Mouse (Mus musculus) embryonic facial prominence, embryonic 11.5 days (tissue): ENCODE measurements around the gene Tlr9. TPM values are rescaled to one million over a fixed set of nuclear protein-coding genes. Genes with fewer than 3 reads are reported as not detected.
A peak's percentile ranks its signal among the peaks of the same experiment; 100 is the strongest.

Experiments used
- ATAC-seq: fragments of 200-750 bp; cut with Nextera tagmentation; replicated peaks from 2 replicates; pipeline ENCODE4 v1.8.0; 2017; ENCODE audit warnings: low read depth; ENCODE audit not compliant: insufficient number of reproducible peaks, low FRiP score, low TSS enrichment
- DNase-seq: peaks from one replicate; pipeline ENCODE4 v3.0.0-alpha.2; 2015; ENCODE audit warnings: low spot score
- H3K27ac ChIP-seq: fragments of 300-500 bp; sonication (generic); replicated peaks from 2 replicates; pipeline ENCODE4 v1.5.1; 2014; ENCODE audit warnings: mild to moderate bottlenecking, low read depth, low read length, control low read depth
- H3K27me3 ChIP-seq: fragments of 300-500 bp; sonication (generic); 2 replicates; pipeline ENCODE4 v1.6.1; 2014; ENCODE audit warnings: mild to moderate bottlenecking, low read length, moderate library complexity, mixed read lengths; ENCODE audit not compliant: control insufficient read depth, insufficient read depth
- H3K36me3 ChIP-seq: fragments of 300-500 bp; sonication (generic); replicated peaks from 2 replicates; pipeline ENCODE4 v1.6.1; 2014; ENCODE audit warnings: low read depth, mild to moderate bottlenecking, low read length, moderate library complexity, mixed read lengths; ENCODE audit not compliant: control insufficient read depth, insufficient read depth
- H3K4me1 ChIP-seq: fragments of 300-500 bp; sonication (generic); 2 replicates; pipeline ENCODE4 v1.6.1; 2014; ENCODE audit warnings: low read length, mixed read lengths; ENCODE audit not compliant: control insufficient read depth, insufficient read depth
- H3K4me2 ChIP-seq: fragments of 300-500 bp; sonication (generic); 2 replicates; pipeline ENCODE4 v1.6.1; 2014; ENCODE audit warnings: low read depth, mild to moderate bottlenecking, control low read depth, low read length, moderate library complexity
- H3K4me3 ChIP-seq: fragments of 300-500 bp; sonication (generic); 2 replicates; pipeline ENCODE4 v1.5.1; 2014; ENCODE audit warnings: low read depth, low read length, control low read depth
- H3K9ac ChIP-seq: fragments of 300-500 bp; sonication (generic); replicated peaks from 2 replicates; pipeline ENCODE4 v1.6.1; 2014; ENCODE audit warnings: mild to moderate bottlenecking, control low read depth, low read length
- H3K9me3 ChIP-seq: fragments of 300-500 bp; sonication (generic); replicated peaks from 2 replicates; pipeline ENCODE4 v1.6.1; 2016; ENCODE audit warnings: mild to moderate bottlenecking, low read length, inconsistent platforms, mixed read lengths; ENCODE audit not compliant: control insufficient read depth
- WGBS: fragments of 180-500 bp; shearing (Covaris S2); extraction: QIAGEN DNeasy Blood & Tissue Kit; methylation state at CpG from one replicate; pipeline ENCODE4 v1.1.7; 2014; 5-methylcytosine and 5-hydroxymethylcytosine counted together
- polyA plus RNA-seq: library from polyadenylated mRNA; unstranded; fragments of >200 nt; fragmentation: Nextera tagmentation; extraction: Ambion mirVana; gene quantifications from 2 replicates; pipeline ENCODE4 v1.2.1, GENCODE M21; 2014

The Tlr9 gene
- polyA plus RNA-seq, 1 experiment from 2014 or later, result not detected

GRCm38 (mm10) chr9:106237878-106238277 is 15.5 kb downstream of the Tlr9 start:
- Histone ChIP-seq H3K4me1 (no peaks in the 10 kb centered on the region), H3K9me3 (no peaks in the 10 kb centered on the region), H3K4me3 (no peak overlapping the region), H3K27ac (no peak overlapping the region), H3K4me2 (no peak overlapping the region), H3K9ac (no peak overlapping the region), H3K27me3 (no peaks in the 10 kb centered on the region), H3K36me3 (peaks cover 12% of the 10 kb centered on the region)
- whole genome bisulfite sequencing, result 90% methylated on average over 10 of the region's 10 CpGs
- ATAC-seq (no peak), DNase-seq (no peak)

DNA sequence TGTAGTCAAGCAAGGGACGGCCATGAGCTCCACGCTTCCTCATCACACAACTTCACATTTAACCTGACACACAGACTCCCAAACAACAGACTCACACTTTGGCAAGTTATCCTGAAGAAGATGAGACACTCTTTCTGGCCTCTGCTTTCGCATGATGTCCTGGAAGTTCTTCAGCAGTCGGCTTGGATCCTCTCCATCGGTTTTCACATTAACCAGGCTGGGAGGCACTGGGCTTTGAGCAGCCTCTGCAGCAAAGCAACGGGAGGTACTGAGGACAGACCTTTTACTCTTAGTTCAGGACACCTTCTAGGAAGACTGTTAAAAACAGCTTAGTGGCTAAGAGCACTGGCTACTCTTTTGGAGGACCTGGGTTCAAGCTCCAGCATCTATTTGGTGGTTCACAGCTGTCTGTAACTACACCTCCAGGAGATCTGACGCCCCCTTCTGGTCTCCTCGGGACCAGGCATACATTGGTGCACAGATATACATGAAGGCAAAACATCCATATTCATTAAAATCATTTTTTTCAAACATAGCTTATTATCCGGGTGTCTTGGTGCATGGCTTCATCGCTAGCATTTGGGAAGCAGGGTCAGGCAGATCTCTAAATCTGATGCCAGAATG is 19.3 kb downstream of the Tlr9 start:
- no peak overlapping the region for H3K27ac ChIP-seq
- H3K9me3 ChIP-seq, result no peaks in the 10 kb centered on the region
- H3K4me3 ChIP-seq, result no peak overlapping the region
- H3K9ac ChIP-seq, result no peak overlapping the region
- DNase-seq, result no peak
- no peak overlapping the region for H3K4me2 ChIP-seq
- H3K36me3 ChIP-seq, result peaks cover 14% of the 10 kb centered on the region
- no peaks in the 10 kb centered on the region for H3K4me1 ChIP-seq
- ATAC-seq, result no peak
- no peaks in the 10 kb centered on the region for H3K27me3 ChIP-seq
- WGBS, result 90% methylated on average over 10 of the region's 10 CpGs

DNA sequence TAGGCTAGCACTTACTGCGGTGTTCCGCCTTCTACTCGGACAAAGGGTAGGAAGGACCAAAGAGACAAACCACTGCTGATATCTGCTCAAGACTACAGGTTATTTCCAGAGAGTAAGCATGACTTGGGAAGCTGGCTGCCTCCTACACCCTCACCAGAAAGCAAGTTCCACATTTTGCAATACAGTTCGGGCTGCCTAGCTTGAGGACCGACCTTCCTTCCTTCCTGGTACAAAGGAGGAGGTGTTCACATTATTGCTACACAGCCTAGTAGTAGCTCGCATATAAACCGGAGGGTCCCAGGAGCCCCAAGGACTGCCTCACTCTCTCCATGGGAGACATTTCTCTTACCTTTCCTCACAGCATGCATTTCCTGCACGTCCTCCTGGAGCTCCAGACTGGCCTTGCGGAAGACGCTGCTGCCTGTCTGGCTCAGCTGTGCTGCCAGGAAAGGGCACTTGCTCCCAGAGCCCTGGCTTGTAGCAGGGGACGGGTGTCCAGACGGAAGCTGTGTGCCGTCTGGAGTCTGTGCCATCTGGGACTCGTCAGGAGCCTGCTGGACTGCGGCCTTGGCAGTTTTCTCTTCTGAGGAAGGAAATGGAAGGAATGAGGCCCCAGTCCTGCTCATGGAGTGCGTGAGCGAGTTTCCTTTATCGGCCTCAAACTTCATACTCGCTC is 20.6 kb downstream of the Tlr9 start:
- no peaks in the 10 kb centered on the region for H3K4me1 ChIP-seq
- no peak for ATAC-seq
- H3K4me3 ChIP-seq, result no peak overlapping the region
- no peak overlapping the region for H3K27ac ChIP-seq
- H3K9ac ChIP-seq, result no peak overlapping the region
- peak; percentile 11 for DNase-seq
- 66% methylated on average over 19 of the region's 19 CpGs for WGBS
- H3K4me2 ChIP-seq, result no peak overlapping the region
- no peaks in the 10 kb centered on the region for H3K9me3 ChIP-seq
- peaks cover 10% of the 10 kb centered on the region for H3K36me3 ChIP-seq
- H3K27me3 ChIP-seq, result no peaks in the 10 kb centered on the region

DNA sequence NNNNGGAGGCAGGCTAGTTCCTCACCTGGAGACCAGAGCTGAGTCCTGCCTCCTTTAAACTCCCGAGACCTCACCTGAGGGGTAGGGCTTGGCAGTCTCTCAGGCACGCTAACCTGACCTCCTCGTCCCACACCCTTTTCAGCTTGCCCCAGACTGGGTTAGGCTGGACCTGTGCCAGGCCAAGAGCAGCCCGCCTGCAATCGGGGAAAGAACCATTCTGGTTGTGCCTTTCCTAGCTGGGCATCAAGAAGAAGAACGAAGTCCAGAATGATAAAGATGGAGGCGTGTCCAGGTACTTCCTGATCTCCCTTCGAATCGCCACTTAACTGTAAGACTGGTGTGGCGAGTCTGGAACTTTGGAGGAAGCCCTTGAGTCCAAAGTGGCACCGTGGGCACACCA is 27.2 kb downstream of the Tlr9 start:
- DNase-seq, result no peak
- Histone ChIP-seq H3K9me3 (no peaks in the 10 kb centered on the region), H3K9ac (no peak overlapping the region), H3K36me3 (no peaks in the 10 kb centered on the region), H3K27me3 (no peaks in the 10 kb centered on the region), H3K4me1 (no peaks in the 10 kb centered on the region), H3K27ac (no peak overlapping the region), H3K4me2 (no peak overlapping the region; the same call in 1 of the 2 replicates), H3K4me3 (no peak overlapping the region)
- ATAC-seq, result no peak
- WGBS, result 93% methylated on average over 11 of the region's 11 CpGs

DNA sequence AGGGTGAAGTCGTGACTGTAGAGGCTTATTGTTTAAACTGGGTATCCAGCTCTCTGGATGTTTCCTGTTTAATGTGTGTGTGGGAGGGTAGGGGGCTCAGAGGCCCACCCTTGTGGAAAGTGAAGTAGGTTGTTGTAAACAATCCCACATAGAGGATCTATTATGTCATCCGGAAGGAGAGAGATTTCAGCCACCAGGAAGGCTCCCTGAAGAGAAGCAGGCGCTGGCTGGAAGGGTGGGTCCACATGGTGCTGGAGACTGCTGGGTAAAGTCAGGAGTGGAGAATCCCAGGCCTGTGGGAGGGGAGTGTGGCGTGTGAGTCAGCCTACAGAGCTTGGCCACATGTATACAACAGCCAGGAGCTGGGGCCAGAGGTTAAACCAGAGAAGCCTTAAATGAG is 27.8 kb downstream of the Tlr9 start:
- no peak overlapping the region for H3K4me2 ChIP-seq
- no peaks in the 10 kb centered on the region for H3K4me1 ChIP-seq
- no peaks in the 10 kb centered on the region for H3K36me3 ChIP-seq
- no peak overlapping the region for H3K27ac ChIP-seq
- DNase-seq, result no peak
- H3K4me3 ChIP-seq, result no peak overlapping the region
- H3K9ac ChIP-seq, result no peak overlapping the region
- no peak; the same call in 1 of the 2 replicates for ATAC-seq
- WGBS, result 47% methylated on average over 4 of the region's 4 CpGs
- no peaks in the 10 kb centered on the region for H3K9me3 ChIP-seq
- H3K27me3 ChIP-seq, result no peaks in the 10 kb centered on the region

GRCm38 (mm10) chr9:106251066-106251465 is 28.7 kb downstream of the Tlr9 start:
- DNase-seq (no peak), ATAC-seq (no peak)
- no peak overlapping the region for H3K4me3 ChIP-seq
- no peaks in the 10 kb centered on the region for H3K36me3 ChIP-seq
- no peaks in the 10 kb centered on the region for H3K9me3 ChIP-seq
- H3K4me2 ChIP-seq, result no peak overlapping the region
- WGBS, result 69% methylated on average over 8 of the region's 8 CpGs
- no peaks in the 10 kb centered on the region for H3K27me3 ChIP-seq
- no peak overlapping the region for H3K27ac ChIP-seq
- no peak overlapping the region for H3K9ac ChIP-seq
- no peaks in the 10 kb centered on the region for H3K4me1 ChIP-seq

- DNase-seq (no peak), ATAC-seq (no peak)
- Histone ChIP-seq H3K4me3 (no peak overlapping the region), H3K9me3 (no peaks in the 10 kb centered on the region), H3K9ac (no peak overlapping the region), H3K27ac (no peak overlapping the region), H3K4me1 (no peaks in the 10 kb centered on the region), H3K4me2 (no peak overlapping the region), H3K36me3 (no peaks in the 10 kb centered on the region), H3K27me3 (no peaks in the 10 kb centered on the region)
- 90% methylated on average over 2 of the region's 2 CpGs for WGBS
Measured at GRCm38 (mm10) chr9:106254001-106254400, 31.6 kb downstream of the Tlr9 start.

DNA sequence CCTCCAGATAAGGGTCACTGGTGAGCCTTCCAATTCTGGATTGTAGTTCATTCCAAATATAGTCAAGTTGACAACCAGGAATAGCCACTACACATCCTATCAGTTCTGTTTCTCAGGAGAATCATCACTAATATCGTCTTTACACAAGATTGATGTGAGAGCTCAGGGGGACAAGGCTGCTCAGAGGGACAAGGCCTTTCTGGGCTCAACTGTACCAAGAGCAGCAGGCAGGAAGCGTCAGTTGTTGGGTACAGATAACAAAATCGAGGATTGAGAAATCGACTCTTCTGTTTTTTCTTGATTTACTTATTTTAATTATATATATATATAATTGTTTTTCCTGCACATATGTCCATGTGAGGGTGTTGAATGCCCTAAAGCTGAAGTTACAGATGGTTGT is 36.0 kb downstream of the Tlr9 start:
- H3K9ac ChIP-seq, result no peak overlapping the region
- H3K4me3 ChIP-seq, result no peak overlapping the region
- H3K36me3 ChIP-seq, result no peaks in the 10 kb centered on the region
- WGBS, result 87% methylated on average over 4 of the region's 4 CpGs
- H3K9me3 ChIP-seq, result no peaks in the 10 kb centered on the region
- no peak overlapping the region for H3K27ac ChIP-seq
- no peaks in the 10 kb centered on the region for H3K4me1 ChIP-seq
- ATAC-seq (no peak), DNase-seq (no peak)
- H3K27me3 ChIP-seq, result no peaks in the 10 kb centered on the region
- no peak overlapping the region for H3K4me2 ChIP-seq
